Mouse (Mus musculus) gastrocnemius, postnatal 4 days (tissue): ENCODE measurements around the gene Cd209d. TPM values are rescaled to one million over a fixed set of nuclear protein-coding genes. Genes with fewer than 3 reads are reported as not detected.
"Not testable (repeated sequence)": the region's sequence is repeated elsewhere in the genome, so short reads cannot be mapped to it uniquely, and the experiment has no call there.

ENCODE experiments used
- DNase-seq, 2 experiments: peaks; one replicate each; pipeline ENCODE4 v3.0.0; 2021 to 2022; ENCODE audit warnings: low spot score in 2 of 2, mixed read lengths in 2 of 2
- long read RNA-seq, 2 experiments: library from polyadenylated mRNA; stranded (forward); transcript quantifications; one replicate each; pipeline ENCODE4 v2.0.0; 2021
- total RNA-seq, 2 experiments: library from RNA; stranded (reverse); gene quantifications; 2 replicates each; pipeline ENCODE4 v1.2.3; 2021

Gene Cd209d
- total RNA-seq: not detected
- long read RNA-seq, experiment 1, partial matches to known transcripts: 1 of 1 reads
- long read RNA-seq, experiment 1, other reads (novel, unspliced or antisense): 0 of 1 reads
- long read RNA-seq, experiment 2: 0 reads

- no peak for DNase-seq
Observed at GRCm38 (mm10) chr8:3878455-3878854, at the start of gene Cd209d. Cd209d (minus strand) TSS chr8:3878555.

- DNase-seq: no peak
Observed at GRCm38 (mm10) chr8:3926744-3927143, 48.4 kb upstream of the Cd209d start, which contains the start of gene Cd209b. Cd209b (minus strand) TSS chr8:3926844.

- no peak for DNase-seq
Observed at GRCm38 (mm10) chr8:3876121-3876520, 2.2 kb downstream of the Cd209d start.

GRCm38 (mm10) chr8:3862736-3863135 lies 15.6 kb downstream of the Cd209d start:
- not testable (repeated sequence) for DNase-seq

- DNase-seq: no peak
Observed at GRCm38 (mm10) chr8:3854209-3854608, 24.1 kb downstream of the Cd209d start, which contains the start of gene Cd209e. Cd209e (minus strand) TSS chr8:3854309.

Other genes with a start within 250 kb of the Cd209d start
- 1 to 10 TPM; 3.1 to 7.2 TPM for gene Stxbp2, start 247.6 kb downstream of the Cd209d start, total RNA-seq
- gene Retn, start 222.8 kb downstream of the Cd209d start, total RNA-seq: 10 to 100 TPM in 1 of 2 experiments, 1 to 10 TPM in 1; 7.6 to 11.6 TPM
- under 1 TPM; 0.25 to 0.52 TPM for gene Mcemp1, start 212.8 kb downstream of the Cd209d start, total RNA-seq
- gene Fcor, start 206.2 kb downstream of the Cd209d start, total RNA-seq: 1 to 10 TPM; 2.5 to 2.9 TPM
- gene Trappc5, start 202.3 kb downstream of the Cd209d start, total RNA-seq: 10 to 100 TPM; 25.9 to 27.8 TPM
- gene Fcer2a, start 184.4 kb downstream of the Cd209d start, total RNA-seq: under 1 TPM; 0.67 to 0.86 TPM
- under 1 TPM in 1 of 2 experiments, not detected in 1; 0.21 TPM for gene Clec4g, start 157.9 kb downstream of the Cd209d start, total RNA-seq
- not detected for gene Cd209a, start 129.6 kb downstream of the Cd209d start, total RNA-seq
- gene Cd209e, start 24.2 kb downstream of the Cd209d start, total RNA-seq: not detected
- under 1 TPM; 0.56 to 0.62 TPM for gene Cd209b, start 48.3 kb upstream of the Cd209d start, total RNA-seq
- gene Cd209c, start 76.2 kb upstream of the Cd209d start, total RNA-seq: not detected
- 1 to 10 TPM; 2.3 to 3.1 TPM for gene Cd209f, start 227.3 kb upstream of the Cd209d start, total RNA-seq